Mouse (Mus musculus) limb, embryonic 12.5 days (tissue): ENCODE data around the gene Fgf18. TPM values are rescaled to one million over a fixed set of nuclear protein-coding genes. Genes with fewer than 3 reads are reported as not detected.

Source experiments
- ATAC-seq: fragments of 200-750 bp; cut with Nextera tagmentation; 2 replicates; pipeline ENCODE4 v1.8.0; 2017; ENCODE audit warnings: low read depth, moderate TSS enrichment; ENCODE audit not compliant: insufficient number of reproducible peaks, insufficient read depth, low FRiP score, low TSS enrichment
- H3K27ac ChIP-seq: fragments of 300-500 bp; sonication (generic); 2 replicates; pipeline ENCODE4 v1.5.1; 2016; ENCODE audit warnings: mild to moderate bottlenecking, moderate library complexity
- H3K27me3 ChIP-seq: fragments of 300-500 bp; sonication (generic); 2 replicates; pipeline ENCODE4 v1.6.1; 2016; ENCODE audit warnings: mild to moderate bottlenecking, moderate library complexity
- H3K36me3 ChIP-seq: fragments of 300-500 bp; sonication (generic); 2 replicates; pipeline ENCODE4 v1.6.1; 2016; ENCODE audit warnings: mild to moderate bottlenecking, moderate library complexity
- H3K4me1 ChIP-seq: fragments of 300-500 bp; sonication (generic); replicated peaks from 2 replicates; pipeline ENCODE4 v1.6.1; 2016
- H3K4me2 ChIP-seq: fragments of 300-500 bp; sonication (generic); 2 replicates; pipeline ENCODE4 v1.6.1; 2016; ENCODE audit warnings: mild to moderate bottlenecking, moderate library complexity
- H3K4me3 ChIP-seq: fragments of 300-500 bp; sonication (generic); replicated peaks from 2 replicates; pipeline ENCODE4 v1.5.1; 2016; ENCODE audit warnings: mild to moderate bottlenecking
- H3K9ac ChIP-seq: fragments of 300-500 bp; sonication (generic); replicated peaks from 2 replicates; pipeline ENCODE4 v1.6.1; 2016; ENCODE audit warnings: mild to moderate bottlenecking, moderate library complexity
- H3K9me3 ChIP-seq: fragments of 300-500 bp; sonication (generic); 2 replicates; pipeline ENCODE4 v1.6.1; 2016; ENCODE audit warnings: mild to moderate bottlenecking, moderate library complexity
- WGBS: fragments of 180-500 bp; shearing (Covaris S2); methylation state at CpG from one replicate; pipeline ENCODE4 v1.1.7; 2016; 5-methylcytosine and 5-hydroxymethylcytosine counted together
- polyA plus RNA-seq: library from polyadenylated mRNA; unstranded; fragments of >200 nt; fragmentation: Nextera tagmentation; extraction: Ambion mirVana; gene quantifications from 2 replicates; pipeline ENCODE4 v1.2.1, GENCODE M21; 2016

The Fgf18 gene
- polyA plus RNA-seq, 1 experiment from 2014 or later: 19.0 TPM

GRCm38 (mm10) chr11:33138686-33139085 is 8.5 kb downstream of the Fgf18 start:
- Histone ChIP-seq H3K4me3 (no peak overlapping the region), H3K9me3 (no peaks in the 10 kb centered on the region), H3K27me3 (peaks cover 23% of the 10 kb centered on the region), H3K4me1 (peaks cover 8% of the 10 kb centered on the region), H3K9ac (no peak overlapping the region), H3K27ac (no peak overlapping the region), H3K36me3 (peaks cover 3% of the 10 kb centered on the region; the same call in 1 of the 2 replicates), H3K4me2 (no peak overlapping the region)
- 86% methylated on average over 5 of the region's 5 CpGs for WGBS
- ATAC-seq: no peak

GRCm38 (mm10) chr11:33134391-33134986 is 12.7 kb downstream of the Fgf18 start:
- Histone ChIP-seq H3K9ac (no peak overlapping the region), H3K27me3 (peaks cover 2% of the 10 kb centered on the region; the same call in 1 of the 2 replicates), H3K4me1 (0 out of 2 replicates have a peak, but pooled peaks cover 3% of the 10 kb centered on the region), H3K36me3 (peaks cover 8% of the 10 kb centered on the region), H3K4me3 (no peak overlapping the region), H3K4me2 (no peak overlapping the region), H3K9me3 (no peaks in the 10 kb centered on the region), H3K27ac (no peak overlapping the region)
- ATAC-seq: no peak
- 93% methylated on average over 8 of the region's 8 CpGs for WGBS

DNA sequence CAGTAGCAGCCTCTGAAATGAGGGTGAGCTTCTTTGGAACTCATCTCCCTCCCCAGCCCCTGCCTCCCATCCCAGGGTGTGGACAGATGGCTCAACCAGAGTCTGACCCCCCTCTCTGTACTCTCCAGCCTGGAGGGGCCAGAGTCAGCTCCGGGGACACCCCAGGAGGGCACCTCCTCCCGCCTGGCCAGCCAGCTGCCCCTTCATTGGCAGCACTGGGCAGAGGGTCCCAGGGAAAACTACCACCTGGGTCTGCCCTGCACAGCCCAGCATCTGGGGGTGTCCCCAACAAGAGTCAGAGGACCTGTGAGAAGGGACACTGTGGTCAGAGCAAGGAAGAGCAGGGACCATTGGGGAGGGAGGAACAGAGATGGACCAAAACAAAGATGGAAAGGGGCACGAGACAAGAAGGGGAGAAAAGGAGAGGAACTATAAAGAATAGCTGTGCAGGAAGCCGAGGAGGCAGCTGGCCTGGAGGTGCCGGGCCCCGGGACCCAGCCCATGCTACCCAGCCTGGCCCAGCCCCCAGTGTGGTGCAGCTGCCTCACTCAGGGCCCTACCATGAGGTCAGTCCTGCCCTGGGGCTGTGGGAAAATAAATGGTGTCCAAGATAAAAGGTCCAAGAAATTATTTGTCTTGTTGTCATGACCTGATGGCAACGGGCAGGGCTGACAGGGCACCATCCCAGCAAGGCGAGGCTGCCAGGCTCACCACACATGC is 14.4 kb downstream of the Fgf18 start:
- Histone ChIP-seq H3K4me2 (no peak overlapping the region), H3K27me3 (no peaks in the 10 kb centered on the region), H3K27ac (no peak overlapping the region), H3K9ac (no peak overlapping the region), H3K4me3 (no peak overlapping the region), H3K9me3 (no peaks in the 10 kb centered on the region), H3K4me1 (0 out of 2 replicates have a peak, but pooled peaks cover 3% of the 10 kb centered on the region), H3K36me3 (peaks cover 8% of the 10 kb centered on the region)
- no peak for ATAC-seq
- 67% methylated on average over 8 of the region's 8 CpGs for WGBS

DNA sequence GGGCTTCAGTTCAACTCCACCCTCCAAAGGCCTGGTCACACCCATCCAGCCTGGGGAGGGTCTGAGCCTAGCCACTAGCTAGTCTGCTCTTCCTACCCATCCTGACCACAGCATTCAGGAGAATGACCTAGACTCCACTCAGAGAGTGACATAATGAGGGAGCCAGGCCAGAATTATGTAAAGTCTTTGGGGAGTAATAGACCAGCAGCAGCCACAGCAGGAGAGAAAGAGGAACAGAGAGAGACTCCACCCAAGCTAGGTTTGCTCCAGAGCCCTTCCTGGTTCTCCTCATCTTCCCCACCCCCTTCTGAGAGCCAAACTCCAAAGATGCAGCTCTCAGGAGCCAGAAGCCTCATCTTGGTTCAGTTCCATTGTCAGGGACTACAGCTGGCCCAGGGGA is 20.1 kb downstream of the Fgf18 start:
- Histone ChIP-seq H3K4me3 (no peak overlapping the region), H3K36me3 (no peaks in the 10 kb centered on the region; the same call in none of the 2 replicates), H3K27me3 (peaks cover 4% of the 10 kb centered on the region), H3K27ac (no peak overlapping the region), H3K9ac (no peak overlapping the region), H3K4me1 (peaks cover 47% of the 10 kb centered on the region), H3K4me2 (no peak overlapping the region), H3K9me3 (no peaks in the 10 kb centered on the region)
- no peak for ATAC-seq

GRCm38 (mm10) chr11:33122575-33123268 is 24.5 kb downstream of the Fgf18 start:
- WGBS: 1% methylated on average over 37 of the region's 37 CpGs
- H3K27ac ChIP-seq: peak overlapping the region; percentile 42; the same call in 1 of the 2 replicates
- peak overlapping the region; percentile 66 for H3K4me2 ChIP-seq
- peak; percentile 30; the same call in 1 of the 2 replicates for ATAC-seq
- H3K9ac ChIP-seq: peak overlapping the region; percentile 56
- H3K27me3 ChIP-seq: peaks cover 4% of the 10 kb centered on the region
- peaks cover 48% of the 10 kb centered on the region for H3K4me1 ChIP-seq
- H3K9me3 ChIP-seq: no peaks in the 10 kb centered on the region
- H3K36me3 ChIP-seq: peaks cover 7% of the 10 kb centered on the region; the same call in 1 of the 2 replicates
- H3K4me3 ChIP-seq: peak overlapping the region; percentile 36

- H3K4me1 ChIP-seq: peaks cover 26% of the 10 kb centered on the region
- ATAC-seq: no peak
- H3K27ac ChIP-seq: no peak overlapping the region
- no peak overlapping the region for H3K4me2 ChIP-seq
- 77% methylated on average over 8 of the region's 8 CpGs for WGBS
- peaks cover 14% of the 10 kb centered on the region; the same call in 1 of the 2 replicates for H3K36me3 ChIP-seq
- H3K27me3 ChIP-seq: peaks cover 4% of the 10 kb centered on the region
- H3K4me3 ChIP-seq: no peak overlapping the region
- no peaks in the 10 kb centered on the region for H3K9me3 ChIP-seq
- H3K9ac ChIP-seq: no peak overlapping the region
Measured at GRCm38 (mm10) chr11:33119556-33119955, 27.6 kb downstream of the Fgf18 start.

DNA sequence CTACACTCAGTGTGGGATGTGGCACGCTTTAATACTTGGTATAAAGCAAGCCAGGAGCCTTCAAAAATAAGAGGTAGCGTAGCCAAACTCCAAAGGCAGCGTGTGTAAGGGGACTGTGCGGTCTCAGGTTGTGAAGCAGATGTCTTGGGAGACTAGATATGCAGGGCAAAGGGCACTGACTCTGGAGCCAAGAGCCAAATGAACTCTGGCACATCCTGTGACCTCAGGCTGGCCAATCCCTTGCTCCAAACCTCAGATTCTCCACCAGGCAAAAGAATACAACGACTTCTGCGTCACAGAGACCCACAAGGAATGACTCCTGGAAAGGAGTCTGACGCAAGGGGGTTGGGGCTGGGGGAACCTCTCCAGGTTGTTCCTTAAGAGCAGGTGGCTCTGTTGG is 28.1 kb downstream of the Fgf18 start:
- 84% methylated on average over 7 of the region's 7 CpGs for WGBS
- peaks cover 14% of the 10 kb centered on the region; the same call in 1 of the 2 replicates for H3K36me3 ChIP-seq
- no peak overlapping the region for H3K9ac ChIP-seq
- ATAC-seq: no peak
- H3K4me3 ChIP-seq: no peak overlapping the region
- no peak overlapping the region for H3K4me2 ChIP-seq
- H3K9me3 ChIP-seq: no peaks in the 10 kb centered on the region
- no peak overlapping the region for H3K27ac ChIP-seq
- H3K4me1 ChIP-seq: peaks cover 21% of the 10 kb centered on the region
- H3K27me3 ChIP-seq: peaks cover 4% of the 10 kb centered on the region

DNA sequence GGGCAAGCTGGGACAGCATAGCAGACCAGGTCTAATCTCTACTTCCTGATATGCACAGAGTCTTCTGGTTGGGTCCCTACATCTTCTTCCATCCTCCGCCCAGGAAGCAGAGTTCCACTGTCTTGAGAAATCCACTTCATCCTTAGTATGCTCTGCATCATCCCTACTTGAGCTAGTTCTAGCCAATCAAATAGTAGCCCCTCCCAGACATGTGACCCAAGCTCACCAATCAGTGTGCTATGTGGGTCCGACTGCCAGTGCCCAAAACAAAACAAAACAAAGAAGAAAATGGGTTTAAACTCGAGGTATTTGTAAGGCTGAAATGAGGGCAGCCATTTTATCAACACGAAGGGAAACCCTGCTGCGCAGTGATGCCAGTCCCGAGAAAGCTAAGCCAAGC is 28.7 kb downstream of the Fgf18 start:
- Histone ChIP-seq H3K36me3 (peaks cover 14% of the 10 kb centered on the region; the same call in 1 of the 2 replicates), H3K27ac (no peak overlapping the region), H3K9ac (no peak overlapping the region), H3K4me3 (no peak overlapping the region), H3K27me3 (peaks cover 4% of the 10 kb centered on the region), H3K4me1 (peaks cover 18% of the 10 kb centered on the region), H3K9me3 (no peaks in the 10 kb centered on the region), H3K4me2 (no peak overlapping the region)
- ATAC-seq: no peak
- 73% methylated on average over 6 of the region's 6 CpGs for WGBS

DNA sequence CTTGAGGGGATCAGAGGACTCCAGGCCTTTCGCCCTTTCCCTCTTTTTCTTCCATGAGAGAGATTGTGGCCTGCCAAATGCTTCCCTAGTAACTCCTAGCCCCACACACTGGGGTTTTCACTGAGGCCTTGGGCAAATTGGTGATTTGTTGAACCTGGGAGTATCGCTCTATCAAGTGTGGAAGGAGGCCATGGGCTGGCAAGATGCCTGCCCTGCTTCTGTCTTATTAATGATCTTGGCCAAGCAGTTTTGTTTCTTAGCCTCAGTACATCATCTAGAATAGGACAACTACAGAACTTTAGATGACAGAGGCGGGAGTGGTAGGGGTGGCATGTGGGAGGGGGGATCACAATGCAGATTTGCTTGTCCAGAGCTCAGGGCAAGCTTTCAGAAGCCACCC is 31.4 kb downstream of the Fgf18 start:
- WGBS: 93% methylated on average over 3 of the region's 3 CpGs
- Histone ChIP-seq H3K9ac (no peak overlapping the region), H3K4me3 (no peak overlapping the region), H3K9me3 (no peaks in the 10 kb centered on the region), H3K4me2 (no peak overlapping the region), H3K27me3 (no peaks in the 10 kb centered on the region), H3K27ac (no peak overlapping the region), H3K4me1 (peaks cover 15% of the 10 kb centered on the region), H3K36me3 (peaks cover 10% of the 10 kb centered on the region; the same call in 1 of the 2 replicates)
- ATAC-seq: no peak

DNA sequence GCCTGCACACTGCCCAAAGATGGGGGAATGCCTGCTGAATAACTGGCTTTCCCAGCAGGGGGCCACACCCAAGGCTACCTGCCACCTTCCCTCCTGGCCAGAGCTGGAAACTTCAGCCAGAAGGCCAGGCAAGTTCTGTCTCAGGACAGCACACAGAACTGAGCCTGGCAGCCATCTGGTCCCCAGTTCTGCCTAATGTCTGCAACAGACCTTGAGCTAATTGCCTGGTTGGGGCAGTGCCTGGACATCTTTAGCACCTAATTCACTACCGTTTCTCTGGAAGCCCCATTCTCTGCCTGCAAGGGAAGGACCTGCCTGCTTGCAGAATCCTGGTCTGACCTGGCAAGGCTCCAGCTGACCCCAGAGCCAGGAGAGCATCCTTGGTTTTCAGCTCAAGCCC is 34.8 kb downstream of the Fgf18 start:
- H3K36me3 ChIP-seq: peaks cover 4% of the 10 kb centered on the region; the same call in 1 of the 2 replicates
- H3K4me1 ChIP-seq: peaks cover 15% of the 10 kb centered on the region
- H3K9me3 ChIP-seq: no peaks in the 10 kb centered on the region
- no peak overlapping the region for H3K4me2 ChIP-seq
- H3K27ac ChIP-seq: peak overlapping the region; percentile 19
- 10% methylated on average over 1 of the region's 1 CpGs for whole genome bisulfite sequencing
- no peak overlapping the region for H3K4me3 ChIP-seq
- ATAC-seq: peak; percentile 52; the same call in 1 of the 2 replicates
- peaks cover 4% of the 10 kb centered on the region; the same call in 1 of the 2 replicates for H3K27me3 ChIP-seq
- no peak overlapping the region for H3K9ac ChIP-seq

- no peaks in the 10 kb centered on the region for H3K9me3 ChIP-seq
- no peak overlapping the region for H3K4me3 ChIP-seq
- no peak for ATAC-seq
- H3K9ac ChIP-seq: no peak overlapping the region
- peaks cover 15% of the 10 kb centered on the region for H3K4me1 ChIP-seq
- H3K27me3 ChIP-seq: peaks cover 4% of the 10 kb centered on the region; the same call in 1 of the 2 replicates
- 78% methylated on average over 2 of the region's 2 CpGs for WGBS
- no peaks in the 10 kb centered on the region for H3K36me3 ChIP-seq
- no peak overlapping the region for H3K4me2 ChIP-seq
- H3K27ac ChIP-seq: no peak overlapping the region
Measured at GRCm38 (mm10) chr11:33110111-33110510, 37.1 kb downstream of the Fgf18 start.
